Mouse (Mus musculus) hematopoietic multipotent progenitor cell, adult 10-12 weeks (in vitro differentiated cells): ENCODE measurements around the gene Hdc. TPM values are rescaled to one million over a fixed set of nuclear protein-coding genes. Genes with fewer than 3 reads are reported as not detected.

Experiments used
- polyA plus RNA-seq: library from polyadenylated mRNA; stranded (reverse); fragments of >175 nt; gene quantifications from 2 replicates; pipeline ENCODE4 v1.2.3, GENCODE M21; 2012; ENCODE audit warnings: low replicate concordance

The Hdc gene
- polyA plus RNA-seq = 7.5 and 14.4 TPM in 2 replicates

DNA sequence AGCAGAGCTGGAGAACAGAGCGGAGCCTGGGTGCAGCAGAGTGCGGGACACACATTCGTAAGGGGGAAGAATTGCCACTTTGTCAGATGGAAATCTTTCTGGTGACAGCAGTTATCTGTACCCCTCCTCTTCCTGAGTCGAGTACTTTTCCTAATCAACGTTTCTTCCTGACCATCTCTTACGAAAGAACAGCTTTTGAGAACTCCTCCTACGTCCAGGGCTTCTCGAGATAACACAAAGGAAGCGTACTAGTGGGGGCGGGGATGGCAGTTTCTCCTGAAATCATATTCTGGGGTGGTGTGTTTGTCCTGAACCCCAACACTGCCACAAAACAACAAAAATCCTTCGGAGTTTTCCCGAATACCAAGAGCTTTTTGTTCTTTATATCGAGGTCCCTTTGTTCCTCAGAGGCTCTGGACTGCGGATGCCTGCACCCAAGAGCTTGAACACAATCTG, at the start of gene Hdc:
Gene Hdc, minus strand, starts transcription at position 51 of the 456 bp plus-strand sequence.

DNA sequence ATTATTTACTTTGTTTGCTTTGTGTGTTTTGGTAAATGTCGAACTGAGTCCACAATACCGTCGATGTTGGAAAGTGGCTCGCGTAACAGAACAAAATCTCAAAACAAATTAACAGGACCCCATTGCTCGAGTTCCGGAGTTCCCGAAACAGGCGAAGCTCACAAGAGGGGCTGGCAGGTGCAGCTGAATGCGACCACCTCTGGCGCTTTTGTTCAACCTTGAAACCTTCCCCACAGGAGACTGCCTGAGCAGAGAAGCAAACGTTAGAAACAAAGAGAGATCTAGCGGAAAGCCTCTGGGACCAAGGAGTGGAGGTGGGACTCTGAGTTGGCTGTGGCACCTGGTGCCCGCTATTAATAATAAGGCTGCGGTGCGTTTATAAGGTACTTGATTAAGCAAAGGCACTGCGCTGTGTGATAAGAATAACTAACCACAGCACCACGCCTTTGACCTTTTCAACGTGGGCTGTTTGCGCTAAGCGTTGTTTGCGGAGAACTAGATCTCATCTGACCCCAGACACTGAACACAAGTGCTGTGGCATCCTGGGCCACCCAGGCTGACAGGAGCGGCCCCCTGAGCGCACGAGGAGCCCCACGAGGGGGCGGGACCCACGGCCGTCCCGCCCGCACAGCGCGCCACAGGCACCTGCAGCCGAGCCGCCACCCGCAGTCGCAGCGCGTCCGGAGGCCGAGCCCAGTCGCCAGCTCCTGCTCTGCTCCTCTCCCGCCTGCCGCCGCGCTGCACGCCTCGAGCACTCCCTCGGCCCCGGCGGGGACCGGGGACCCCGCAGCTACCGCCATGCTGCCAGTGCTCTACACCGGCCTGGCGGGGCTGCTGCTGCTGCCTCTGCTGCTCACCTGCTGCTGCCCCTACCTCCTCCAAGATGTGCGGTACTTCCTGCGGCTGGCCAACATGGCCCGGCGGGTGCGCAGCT, 66.5 kb downstream of the Hdc start, which contains the start of gene Slc27a2:
Gene Slc27a2, plus strand, starts transcription at position 51 of the 934 bp plus-strand sequence.

Other genes starting within 250 kb of the Hdc start
- gene Atp8b4, start 118.6 kb downstream of the Hdc start, polyA plus RNA-seq = 0.64 and 1.0 TPM in 2 replicates
- gene Slc27a2, start 66.9 kb downstream of the Hdc start, polyA plus RNA-seq = 0.04 TPM in 2 replicates
- 5.4 and 6.1 TPM in 2 replicates for gene Gabpb1, start 57.0 kb upstream of the Hdc start, polyA plus RNA-seq
- gene Usp8, start 88.0 kb upstream of the Hdc start, polyA plus RNA-seq = 20.0 and 24.4 TPM in 2 replicates
- 0.08 TPM in 1 of 2 replicates, not detected in the other for gene Usp50, start 164.2 kb upstream of the Hdc start, polyA plus RNA-seq